Mouse (Mus musculus) liver, embryonic 14.5 days (tissue): ENCODE measurements around the gene Bpifc. TPM values are rescaled to one million over a fixed set of nuclear protein-coding genes. Genes with fewer than 3 reads are reported as not detected.
A peak's percentile ranks its signal among the peaks of the same experiment; 100 is the strongest.

Source experiments
- ATAC-seq: fragments of 200-750 bp; cut with Nextera tagmentation; 2 replicates; pipeline ENCODE4 v1.8.0; 2017; ENCODE audit warnings: moderate number of reproducible peaks, mild to moderate bottlenecking, moderate library complexity; ENCODE audit not compliant: insufficient read depth
- DNase-seq, 3 experiments: peaks; one replicate each; pipeline ENCODE4 v3.0.0-alpha.2; 2012 to 2013; ENCODE audit warnings: low read depth in 3 of 3, low spot score in 3 of 3
- H3K27ac ChIP-seq: fragments of 300-500 bp; sonication (generic); 2 replicates; pipeline ENCODE4 v1.5.1; 2014; ENCODE audit warnings: moderate library complexity, mild to moderate bottlenecking, control low read depth, inconsistent platforms
- H3K27me3 ChIP-seq: fragments of 300-500 bp; sonication (generic); 2 replicates; pipeline ENCODE4 v1.6.1; 2014; ENCODE audit warnings: mild to moderate bottlenecking, low read length, moderate library complexity; ENCODE audit not compliant: control insufficient read depth, insufficient read depth
- H3K36me3 ChIP-seq: fragments of 300-500 bp; sonication (generic); replicated peaks from 2 replicates; pipeline ENCODE4 v1.6.1; 2014; ENCODE audit warnings: low read depth; ENCODE audit not compliant: control insufficient read depth, insufficient read depth
- H3K4me1 ChIP-seq, 2 experiments: fragments of 200-500 bp in 1 of 2; fragments of 300-500 bp in 1 of 2; sonication (generic) in 1 of 2; replicated peaks; 2 replicates each; pipeline ENCODE4 v1.6.1; 2012 to 2014; ENCODE audit warnings: antibody characterized with exemption in 1 of 2, inconsistent platforms in 1 of 2, low read length in 1 of 2; ENCODE audit not compliant: control insufficient read depth in 2 of 2, insufficient read depth in 2 of 2
- H3K4me2 ChIP-seq: fragments of 300-500 bp; sonication (generic); 2 replicates; pipeline ENCODE4 v1.6.1; 2014; ENCODE audit warnings: low read depth, mild to moderate bottlenecking, control low read depth, moderate library complexity
- H3K4me3 ChIP-seq, 2 experiments: fragments of 200-500 bp in 1 of 2; fragments of 300-500 bp in 1 of 2; sonication (generic) in 1 of 2; 2 replicates each; pipeline ENCODE4 v1.5.1; 2012 to 2014; ENCODE audit warnings: low read depth in 2 of 2, low read length in 2 of 2, mild to moderate bottlenecking in 2 of 2, control low read depth in 1 of 2, inconsistent platforms in 1 of 2, moderate library complexity in 1 of 2; ENCODE audit not compliant: insufficient read depth in 1 of 2
- H3K9ac ChIP-seq: fragments of 300-500 bp; sonication (generic); replicated peaks from 2 replicates; pipeline ENCODE4 v1.6.1; 2014; ENCODE audit warnings: mild to moderate bottlenecking, control low read depth, moderate library complexity
- H3K9me3 ChIP-seq: fragments of 300-500 bp; sonication (generic); 2 replicates; pipeline ENCODE4 v1.6.1; 2016; ENCODE audit warnings: low read length, mixed read lengths; ENCODE audit not compliant: control insufficient read depth
- CTCF ChIP-seq: IDR thresholded peaks from 2 replicates; pipeline ENCODE4 v1.5.1; 2016; ENCODE audit warnings: antibody characterized with exemption, low read depth, control low read depth
- EP300 ChIP-seq: IDR thresholded peaks from 2 replicates; pipeline ENCODE4 v1.6.1; 2016; ENCODE audit warnings: antibody characterized with exemption, low read depth
- WGBS: fragments of 180-500 bp; shearing (Covaris S2); extraction: QIAGEN DNeasy Blood & Tissue Kit; methylation state at CpG from one replicate; pipeline ENCODE4 v1.1.7; 2014; ENCODE audit not compliant: insufficient replicate concordance; 5-methylcytosine and 5-hydroxymethylcytosine counted together
- polyA plus RNA-seq, 2 experiments: library from polyadenylated mRNA; depleted of rRNA in 1 of 2; stranded (reverse) in 1 of 2; unstranded in 1 of 2; fragments of >200 nt; fragmentation: Nextera tagmentation in 1 of 2; extraction: Ambion mirVana in 1 of 2; gene quantifications; 2 replicates each; pipeline versions ENCODE4 v1.2.1 to v1.2.3; 2012 to 2014

The Bpifc gene
- polyA plus RNA-seq, 2 experiments = 0.01 TPM; not detected in 1

DNA sequence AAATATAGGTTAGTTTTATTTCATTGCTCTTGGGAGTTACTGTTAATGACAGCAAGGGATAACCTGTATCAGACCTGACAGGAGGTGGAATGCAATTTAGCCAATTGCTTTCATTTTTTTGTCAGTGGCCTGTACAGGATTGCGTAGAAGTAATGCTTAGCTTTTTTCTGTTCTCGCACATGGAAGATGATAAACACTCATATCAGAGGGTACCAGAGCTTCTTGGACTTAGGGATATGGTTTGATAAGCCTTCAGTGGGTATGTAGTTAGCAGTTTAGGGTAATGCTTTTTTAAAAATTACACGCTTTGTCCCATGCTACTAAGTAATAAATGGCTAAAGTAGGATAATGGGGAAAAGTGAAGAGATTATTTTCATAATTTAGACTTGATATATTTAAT lies 14.7 kb upstream of the Bpifc start:
- H3K27me3 ChIP-seq = no peaks in the 10 kb centered on the region
- H3K4me3 ChIP-seq = peak overlapping the region in 1 of 2 experiments; percentile 38; a peak in 2 of 4 replicates
- H3K9ac ChIP-seq = no peak overlapping the region; the same call in 1 of the 2 replicates
- ATAC-seq (peak; percentile 80), DNase-seq (peak; percentile 87 to 93 (median 87))
- TF ChIP-seq EP300 (peak; percentile 98), CTCF (no peak)
- H3K4me2 ChIP-seq = peak overlapping the region; percentile 90
- H3K4me1 ChIP-seq = peaks cover 21 to 31% of the 10 kb centered on the region in 2 experiments
- H3K27ac ChIP-seq = peak overlapping the region; percentile 98
- H3K9me3 ChIP-seq = no peaks in the 10 kb centered on the region
- WGBS = 8% methylated on average over 3 of the region's 3 CpGs
- H3K36me3 ChIP-seq = peaks cover 47% of the 10 kb centered on the region

DNA sequence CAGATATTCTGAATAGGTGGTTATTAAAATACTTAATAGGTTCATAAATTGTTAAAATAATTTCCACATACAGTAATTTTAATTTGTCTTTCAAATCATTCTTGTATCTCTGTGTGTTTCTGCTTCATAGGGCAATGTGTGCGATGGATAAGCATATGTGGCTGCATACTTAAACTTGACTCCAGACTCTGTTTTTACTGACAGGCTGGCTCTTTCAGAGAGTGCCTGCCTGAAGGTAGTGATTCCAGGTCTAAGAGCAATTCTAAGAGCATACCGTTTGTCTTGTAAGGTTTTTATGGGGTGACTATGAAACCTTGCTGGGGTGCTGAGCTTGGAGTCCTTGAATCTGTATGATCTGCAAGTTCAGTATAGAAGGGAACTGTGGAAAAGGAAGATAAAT lies 14.2 kb upstream of the Bpifc start:
- H3K36me3 ChIP-seq = peaks cover 43% of the 10 kb centered on the region
- H3K9ac ChIP-seq = peak overlapping the region; percentile 27
- TF ChIP-seq EP300 = no peak
- TF ChIP-seq CTCF = no peak
- 21% methylated on average over 2 of the region's 2 CpGs for WGBS
- H3K27ac ChIP-seq = peak overlapping the region; percentile 98
- H3K4me2 ChIP-seq = peak overlapping the region; percentile 90
- DNase-seq = peak; percentile 37 to 57 (median 55)
- ATAC-seq = peak; percentile 25; the same call in 1 of the 2 replicates
- peaks cover 21 to 33% of the 10 kb centered on the region in 2 experiments for H3K4me1 ChIP-seq
- no peaks in the 10 kb centered on the region for H3K9me3 ChIP-seq
- peak overlapping the region; percentile 2 to 38; a peak in 3 of 4 replicates for H3K4me3 ChIP-seq
- H3K27me3 ChIP-seq = no peaks in the 10 kb centered on the region

DNA sequence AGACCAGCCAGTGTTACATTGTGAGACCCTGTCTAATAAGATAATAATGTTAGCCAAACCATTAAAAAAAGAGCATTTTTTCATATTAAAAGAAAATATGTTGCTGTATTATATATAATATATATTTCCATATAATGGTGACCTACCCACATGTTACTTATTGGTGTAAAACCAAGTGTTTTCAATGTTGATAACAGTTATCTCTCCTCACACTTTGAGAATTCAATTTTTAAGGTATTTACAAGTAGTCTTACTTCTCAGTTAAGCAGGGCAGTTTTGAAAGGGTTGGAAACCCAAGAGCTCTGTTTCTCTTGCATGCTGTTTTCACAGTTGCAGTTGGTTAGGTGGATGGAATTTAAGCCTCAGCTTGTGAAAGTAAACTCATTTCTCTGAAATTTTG lies 11.5 kb upstream of the Bpifc start:
- no peak for ATAC-seq
- peak overlapping the region; percentile 90 for H3K27ac ChIP-seq
- no peaks in the 10 kb centered on the region for H3K27me3 ChIP-seq
- H3K36me3 ChIP-seq = peaks cover 17% of the 10 kb centered on the region
- peak overlapping the region; percentile 74 to 77 for H3K4me3 ChIP-seq
- TF ChIP-seq CTCF (no peak), EP300 (peak; percentile 62)
- H3K4me2 ChIP-seq = peak overlapping the region; percentile 90
- peak in 2 of 3 experiments; percentile 33 to 36 for DNase-seq
- peaks cover 21 to 33% of the 10 kb centered on the region in 2 experiments for H3K4me1 ChIP-seq
- H3K9ac ChIP-seq = peak overlapping the region; percentile 87
- no peaks in the 10 kb centered on the region for H3K9me3 ChIP-seq

DNA sequence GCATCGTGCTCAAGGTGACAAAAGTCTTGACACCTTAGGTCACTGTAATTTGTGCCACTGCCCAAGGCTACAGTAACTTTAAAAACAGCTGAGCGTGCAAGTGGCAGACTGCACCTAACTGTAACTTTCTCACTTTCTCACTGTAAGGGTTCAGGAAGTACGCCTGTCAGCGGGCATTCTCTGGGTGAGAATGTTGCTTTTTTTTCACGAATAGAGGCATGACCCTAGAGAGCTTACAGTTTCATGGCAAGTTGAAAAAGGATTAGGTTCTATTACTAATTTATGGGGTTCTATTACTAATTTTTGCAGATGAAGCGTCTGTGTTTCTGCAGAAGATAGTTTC lies 10.8 kb upstream of the Bpifc start:
- DNase-seq (peak in 1 of 3 experiments; percentile 48), ATAC-seq (peak; percentile 7; the same call in 1 of the 2 replicates)
- under 1% methylated on average over 6 of the region's 6 CpGs for WGBS
- TF ChIP-seq CTCF (no peak), EP300 (peak; percentile 34; the same call in 1 of the 2 replicates)
- H3K4me1 ChIP-seq = peaks cover 21 to 31% of the 10 kb centered on the region in 2 experiments
- peak overlapping the region; percentile 87 for H3K9ac ChIP-seq
- peaks cover 12% of the 10 kb centered on the region for H3K36me3 ChIP-seq
- H3K4me3 ChIP-seq = peak overlapping the region; percentile 74 to 77
- peak overlapping the region; percentile 90 for H3K4me2 ChIP-seq
- no peaks in the 10 kb centered on the region for H3K9me3 ChIP-seq
- no peaks in the 10 kb centered on the region for H3K27me3 ChIP-seq
- H3K27ac ChIP-seq = peak overlapping the region; percentile 90

DNA sequence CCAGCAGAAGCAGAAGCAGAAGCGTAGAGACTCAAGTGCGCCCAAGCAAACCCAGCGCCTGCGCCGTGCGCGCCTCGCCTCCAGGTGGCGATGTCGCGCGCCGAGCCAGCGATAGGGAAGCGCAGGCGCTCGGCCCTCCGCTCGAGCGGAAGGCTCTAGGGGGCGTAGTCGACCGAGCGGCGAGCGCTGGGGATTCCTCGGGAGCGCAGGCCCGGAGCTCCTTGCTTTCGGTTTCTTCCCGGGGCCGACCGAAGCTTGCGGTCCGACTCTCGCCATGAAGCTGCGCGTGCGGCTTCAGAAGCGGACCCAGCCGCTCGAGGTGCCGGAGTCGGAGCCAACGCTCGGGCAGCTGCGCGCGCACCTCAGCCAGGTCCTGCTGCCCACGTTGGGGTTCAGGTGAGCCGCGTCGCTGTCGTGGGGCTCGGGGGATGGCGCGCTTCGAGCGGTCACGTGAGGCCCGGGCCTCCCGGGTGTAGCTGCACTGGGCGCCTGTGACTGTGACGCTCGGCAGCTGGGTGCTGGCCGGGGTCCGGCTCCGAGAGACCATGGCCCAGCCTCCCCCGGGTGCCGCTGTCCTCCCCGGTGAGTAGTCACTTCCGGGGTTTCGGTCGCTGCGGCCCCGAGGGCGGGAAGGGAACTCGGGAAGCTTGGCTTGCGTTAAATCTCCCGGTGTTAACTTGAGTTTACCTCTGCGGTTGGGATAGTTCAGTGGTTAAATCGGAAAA lies 10.2 kb upstream of the Bpifc start, which contains the start of gene Fbxo7:
TSS of gene Fbxo7 (plus strand) at position 224 of the 725 bp plus-strand sequence.
- peak within 1 kb of the TSS; percentile 90 for H3K27ac ChIP-seq
- DNase-seq (peak; percentile 79 to 84 (median 82)), ATAC-seq (peak; percentile 83)
- peaks cover 17 to 26% of the 10 kb centered on the region in 2 experiments for H3K4me1 ChIP-seq
- no peaks in the 10 kb centered on the region for H3K27me3 ChIP-seq
- H3K9me3 ChIP-seq = no peaks in the 10 kb centered on the region
- WGBS = under 1% methylated on average over 82 of the region's 82 CpGs
- peaks cover 12% of the 10 kb centered on the region for H3K36me3 ChIP-seq
- TF ChIP-seq CTCF (peak; percentile 98), EP300 (no peak; the same call in 1 of the 2 replicates)
- peak within 1 kb of the TSS; percentile 87 for H3K9ac ChIP-seq
- peak within 1 kb of the TSS; percentile 74 to 77 for H3K4me3 ChIP-seq
- H3K4me2 ChIP-seq = peak within 1 kb of the TSS; percentile 90
